Mouse (Mus musculus) testis, adult 2 months (tissue): ENCODE data around the gene Syt8.

Experiments used
- CTCF ChIP-seq: fragments of 200-500 bp; IDR thresholded peaks from 2 replicates; pipeline ENCODE4 v1.5.1; 2012; ENCODE audit warnings: low read depth, mild to moderate bottlenecking, inconsistent platforms, low read length, moderate library complexity; ENCODE audit not compliant: control insufficient read depth, insufficient read depth, insufficient replicate concordance
- POLR2A ChIP-seq: fragments of 200-500 bp; IDR thresholded peaks from 2 replicates; pipeline ENCODE4 v1.6.1; 2012; ENCODE audit warnings: low read depth, mild to moderate bottlenecking, inconsistent platforms, low read length, moderate library complexity; ENCODE audit not compliant: control insufficient read depth

GRCm38 (mm10) chr7:142449038-142449617 lies 14.5 kb downstream of the Syt8 start:
- TF ChIP-seq CTCF (no peak), POLR2A (no peak)
